Mouse (Mus musculus): ENCODE results near the gene Kdelr1.

DNA sequence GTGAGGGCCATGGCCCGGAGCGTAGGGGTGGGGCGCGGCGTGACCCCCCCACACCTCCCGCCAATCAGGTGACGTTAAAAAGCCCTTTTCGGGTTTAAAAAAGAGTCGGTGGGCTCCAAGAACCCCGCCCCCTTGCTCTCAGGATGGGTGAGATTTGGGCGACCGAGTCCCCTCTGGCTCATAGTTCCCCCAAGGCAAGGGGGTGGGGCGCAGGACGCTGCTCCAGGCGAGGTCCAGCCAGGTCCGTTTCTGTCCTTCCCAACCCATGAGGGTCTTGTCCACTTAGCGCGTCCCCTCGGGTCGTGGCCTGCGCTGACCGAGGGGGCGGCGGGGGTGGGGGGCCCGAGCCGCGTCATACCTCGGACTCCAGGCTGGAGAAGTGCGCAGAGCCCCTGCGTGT is 40.1 kb upstream of the Kdelr1 start:
- TF ChIP-seq CTCF (IDR thresholded peaks at IDR 0.05) (no peak), POLR2A (IDR thresholded peaks at IDR 0.05; ENCODE audit: insufficient read depth, low read depth, low read length) (no peak), EP300 (IDR thresholded peaks at IDR 0.05; ENCODE audit: insufficient read depth, low read depth, low read length) (no peak)
